Mouse (Mus musculus): ENCODE measurements around the gene Pced1b. TPM values are rescaled to one million over a fixed set of nuclear protein-coding genes. Genes with fewer than 3 reads are reported as not detected.
"Not testable (repeated sequence)": the region's sequence is repeated elsewhere in the genome, so short reads cannot be mapped to it uniquely, and the experiment has no call there.

The Pced1b gene
- polyA plus RNA-seq, 1 experiment from 2014 or later: 3.4 TPM

GRCm38 (mm10) chr15:97350528-97350927, 103.6 kb downstream of the Pced1b start:
- ATAC-seq (ENCODE audit: low read depth): 0 out of 2 replicates have a peak, but pooled peaks have one; percentile 35

GRCm38 (mm10) chr15:97351016-97351415, 104.1 kb downstream of the Pced1b start:
- WGBS (ENCODE audit: insufficient replicate concordance): 41% methylated on average over 8 of the region's 8 CpGs

More at GRCm38 (mm10) chr15:97350528-97350927, 103.6 kb downstream of the Pced1b start:
- no peak overlapping the region for H3K27ac ChIP-seq (ENCODE audit: low read length)
- no peaks in the 10 kb centered on the region for H3K27me3 ChIP-seq (ENCODE audit: control insufficient read depth, insufficient read depth, low read depth, low read length)
- no peaks in the 10 kb centered on the region for H3K9me3 ChIP-seq (replicated peaks; ENCODE audit: control insufficient read depth, low read length)
- no peak overlapping the region for H3K4me2 ChIP-seq (ENCODE audit: low read depth, low read length)
- H3K4me3 ChIP-seq (ENCODE audit: low read depth, low read length): no peak overlapping the region
- 34% methylated on average over 4 of the region's 4 CpGs for WGBS (ENCODE audit: insufficient replicate concordance)
- H3K4me1 ChIP-seq (ENCODE audit: control insufficient read depth, low read depth, low read length): peaks cover 15% of the 10 kb centered on the region
- H3K36me3 ChIP-seq (ENCODE audit: control insufficient read depth, insufficient read depth): no peaks in the 10 kb centered on the region
- no peak overlapping the region for H3K9ac ChIP-seq (ENCODE audit: low read depth, low read length)

GRCm38 (mm10) chr15:97351681-97352080, 104.8 kb downstream of the Pced1b start:
- H3K4me1 ChIP-seq (ENCODE audit: control insufficient read depth, low read depth, low read length): peaks cover 13% of the 10 kb centered on the region
- no peaks in the 10 kb centered on the region for H3K27me3 ChIP-seq (ENCODE audit: control insufficient read depth, insufficient read depth, low read depth, low read length)
- no peak overlapping the region for H3K4me3 ChIP-seq (ENCODE audit: low read depth, low read length)
- no peak overlapping the region for H3K9ac ChIP-seq (ENCODE audit: low read depth, low read length)
- no peaks in the 10 kb centered on the region for H3K9me3 ChIP-seq (replicated peaks; ENCODE audit: control insufficient read depth, low read length)
- no peak overlapping the region for H3K27ac ChIP-seq (ENCODE audit: low read length)
- H3K4me2 ChIP-seq (ENCODE audit: low read depth, low read length): no peak overlapping the region
- ATAC-seq (ENCODE audit: low read depth): no peak
- WGBS (ENCODE audit: insufficient replicate concordance): 50% methylated on average over 5 of the region's 5 CpGs
- no peaks in the 10 kb centered on the region for H3K36me3 ChIP-seq (ENCODE audit: control insufficient read depth, insufficient read depth)

More at GRCm38 (mm10) chr15:97351016-97351415, 104.1 kb downstream of the Pced1b start:
- Histone ChIP-seq H3K9me3 (replicated peaks; ENCODE audit: control insufficient read depth, low read length) (no peaks in the 10 kb centered on the region), H3K4me3 (ENCODE audit: low read depth, low read length) (no peak overlapping the region), H3K27ac (ENCODE audit: low read length) (no peak overlapping the region), H3K27me3 (ENCODE audit: control insufficient read depth, insufficient read depth, low read depth, low read length) (no peaks in the 10 kb centered on the region), H3K36me3 (ENCODE audit: control insufficient read depth, insufficient read depth) (no peaks in the 10 kb centered on the region), H3K4me1 (ENCODE audit: control insufficient read depth, low read depth, low read length) (peaks cover 13% of the 10 kb centered on the region), H3K4me2 (ENCODE audit: low read depth, low read length) (no peak overlapping the region), H3K9ac (ENCODE audit: low read depth, low read length) (no peak overlapping the region)
- no peak for ATAC-seq (ENCODE audit: low read depth)

GRCm38 (mm10) chr15:97355676-97356303, 108.9 kb downstream of the Pced1b start:
- Histone ChIP-seq H3K27ac (ENCODE audit: low read length) (no peak overlapping the region), H3K27me3 (ENCODE audit: control insufficient read depth, insufficient read depth, low read depth, low read length) (no peaks in the 10 kb centered on the region), H3K4me2 (ENCODE audit: low read depth, low read length) (no peak overlapping the region), H3K9me3 (replicated peaks; ENCODE audit: control insufficient read depth, low read length) (no peaks in the 10 kb centered on the region), H3K36me3 (ENCODE audit: control insufficient read depth, insufficient read depth) (no peaks in the 10 kb centered on the region), H3K4me3 (ENCODE audit: low read depth, low read length) (no peak overlapping the region), H3K4me1 (ENCODE audit: control insufficient read depth, low read depth, low read length) (peaks cover 11% of the 10 kb centered on the region), H3K9ac (ENCODE audit: low read depth, low read length) (no peak overlapping the region)
- no peak for ATAC-seq (ENCODE audit: low read depth)
- WGBS (ENCODE audit: insufficient replicate concordance): 70% methylated on average over 9 of the region's 9 CpGs

GRCm38 (mm10) chr15:97357016-97357415, 110.1 kb downstream of the Pced1b start:
- Histone ChIP-seq H3K9me3 (replicated peaks; ENCODE audit: control insufficient read depth, low read length) (no peaks in the 10 kb centered on the region), H3K4me2 (ENCODE audit: low read depth, low read length) (no peak overlapping the region), H3K36me3 (ENCODE audit: control insufficient read depth, insufficient read depth) (no peaks in the 10 kb centered on the region), H3K27me3 (ENCODE audit: control insufficient read depth, insufficient read depth, low read depth, low read length) (no peaks in the 10 kb centered on the region), H3K9ac (ENCODE audit: low read depth, low read length) (no peak overlapping the region), H3K4me3 (ENCODE audit: low read depth, low read length) (no peak overlapping the region), H3K4me1 (ENCODE audit: control insufficient read depth, low read depth, low read length) (peaks cover 16% of the 10 kb centered on the region), H3K27ac (ENCODE audit: low read length) (no peak overlapping the region)
- 90% methylated on average over 1 of the region's 1 CpGs for whole genome bisulfite sequencing (ENCODE audit: insufficient replicate concordance)
- ATAC-seq (ENCODE audit: low read depth): no peak

- peak overlapping the region; percentile 70 for H3K9ac ChIP-seq (ENCODE audit: low read depth, low read length)
- peak overlapping the region; percentile 65 for H3K4me3 ChIP-seq (ENCODE audit: low read depth, low read length)
- H3K4me2 ChIP-seq (ENCODE audit: low read depth, low read length): peak overlapping the region; percentile 83
- ATAC-seq (ENCODE audit: low read depth): peak; percentile 89
- H3K36me3 ChIP-seq (ENCODE audit: control insufficient read depth, insufficient read depth): no peaks in the 10 kb centered on the region
- H3K27ac ChIP-seq (ENCODE audit: low read length): peak overlapping the region; percentile 90
- no peaks in the 10 kb centered on the region for H3K9me3 ChIP-seq (replicated peaks; ENCODE audit: control insufficient read depth, low read length)
- 25% methylated on average over 23 of the region's 23 CpGs for WGBS (ENCODE audit: insufficient replicate concordance)
- H3K27me3 ChIP-seq (ENCODE audit: control insufficient read depth, insufficient read depth, low read depth, low read length): no peaks in the 10 kb centered on the region
- peaks cover 32% of the 10 kb centered on the region for H3K4me1 ChIP-seq (ENCODE audit: control insufficient read depth, low read depth, low read length)
Observed at GRCm38 (mm10) chr15:97360842-97361770, 114.2 kb downstream of the Pced1b start.

- H3K4me2 ChIP-seq (ENCODE audit: low read depth, low read length): peak overlapping the region; percentile 83
- peak overlapping the region; percentile 70 for H3K9ac ChIP-seq (ENCODE audit: low read depth, low read length)
- ATAC-seq (ENCODE audit: low read depth): peak; percentile 69
- peaks cover 32% of the 10 kb centered on the region for H3K4me1 ChIP-seq (ENCODE audit: control insufficient read depth, low read depth, low read length)
- no peaks in the 10 kb centered on the region for H3K9me3 ChIP-seq (replicated peaks; ENCODE audit: control insufficient read depth, low read length)
- no peaks in the 10 kb centered on the region for H3K27me3 ChIP-seq (ENCODE audit: control insufficient read depth, insufficient read depth, low read depth, low read length)
- H3K4me3 ChIP-seq (ENCODE audit: low read depth, low read length): peak overlapping the region; percentile 65
- H3K36me3 ChIP-seq (ENCODE audit: control insufficient read depth, insufficient read depth): no peaks in the 10 kb centered on the region
- WGBS (ENCODE audit: insufficient replicate concordance): 15% methylated on average over 8 of the region's 8 CpGs
- H3K27ac ChIP-seq (ENCODE audit: low read length): peak overlapping the region; percentile 90
Observed at GRCm38 (mm10) chr15:97361771-97362171, 114.9 kb downstream of the Pced1b start.

GRCm38 (mm10) chr15:97364271-97364670, 117.4 kb downstream of the Pced1b start:
- not testable (repeated sequence) for H3K27ac ChIP-seq (ENCODE audit: low read length); H3K9me3 ChIP-seq (replicated peaks; ENCODE audit: control insufficient read depth, low read length); H3K27me3 ChIP-seq (ENCODE audit: control insufficient read depth, insufficient read depth, low read depth, low read length); H3K36me3 ChIP-seq (ENCODE audit: control insufficient read depth, insufficient read depth); H3K4me3 ChIP-seq (ENCODE audit: low read depth, low read length); H3K9ac ChIP-seq (ENCODE audit: low read depth, low read length); H3K4me2 ChIP-seq (ENCODE audit: low read depth, low read length)
- H3K4me1 ChIP-seq (ENCODE audit: control insufficient read depth, low read depth, low read length): peaks cover 35% of the 10 kb centered on the region
- ATAC-seq (ENCODE audit: low read depth): peak; percentile 36
- 60% methylated on average over 3 of the region's 3 CpGs for WGBS (ENCODE audit: insufficient replicate concordance)

- ATAC-seq (ENCODE audit: low read depth): no peak
- H3K4me1 ChIP-seq (ENCODE audit: control insufficient read depth, low read depth, low read length): peaks cover 35% of the 10 kb centered on the region
Observed at GRCm38 (mm10) chr15:97364968-97365367, 118.1 kb downstream of the Pced1b start.

More at GRCm38 (mm10) chr15:97364968-97365367, 118.1 kb downstream of the Pced1b start:
- no peak overlapping the region for H3K4me2 ChIP-seq (ENCODE audit: low read depth, low read length)
- H3K9ac ChIP-seq (ENCODE audit: low read depth, low read length): no peak overlapping the region
- no peaks in the 10 kb centered on the region for H3K9me3 ChIP-seq (replicated peaks; ENCODE audit: control insufficient read depth, low read length)
- H3K4me3 ChIP-seq (ENCODE audit: low read depth, low read length): no peak overlapping the region
- WGBS (ENCODE audit: insufficient replicate concordance): 90% methylated on average over 8 of the region's 8 CpGs
- H3K27me3 ChIP-seq (ENCODE audit: control insufficient read depth, insufficient read depth, low read depth, low read length): no peaks in the 10 kb centered on the region
- H3K36me3 ChIP-seq (ENCODE audit: control insufficient read depth, insufficient read depth): no peaks in the 10 kb centered on the region
- no peak overlapping the region for H3K27ac ChIP-seq (ENCODE audit: low read length)

Measured in liver, embryonic 16.5 days (tissue).